Mouse (Mus musculus): ENCODE data around the gene Mfsd4a. TPM values are rescaled to one million over a fixed set of nuclear protein-coding genes. Genes with fewer than 3 reads are reported as not detected.

Mfsd4a gene
- total RNA-seq, 2 experiments from 2014 or later = 1.4 to 2.3 TPM

- intact Hi-C loops (cut with DNase I) = no loop called here
- DNase-seq = no peak
These were observed 40.8 kb downstream of the Mfsd4a start for GRCm38 (mm10) chr1:132026925-132027646.

DNA sequence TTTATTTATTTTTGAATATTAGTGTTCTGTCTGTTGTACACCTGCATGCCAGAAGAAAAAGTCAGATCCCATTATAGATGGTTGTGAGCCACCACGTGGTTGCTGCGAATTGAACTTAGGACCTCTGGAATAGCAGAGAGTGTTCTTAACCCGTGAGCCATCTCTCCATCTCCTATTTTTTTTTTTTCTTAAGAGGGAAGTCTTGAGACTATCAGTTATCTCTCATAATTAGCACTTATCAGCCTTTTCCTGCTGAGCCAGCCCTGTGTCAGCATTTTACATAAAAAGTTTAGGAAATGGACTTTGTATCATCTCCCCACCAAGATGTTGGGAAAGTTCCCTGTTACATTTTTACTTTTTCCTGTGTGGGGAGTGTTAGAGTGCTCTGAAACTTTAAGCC lies 45.8 kb downstream of the Mfsd4a start:
- intact Hi-C loops (cut with DNase I) = no loop called here

DNA sequence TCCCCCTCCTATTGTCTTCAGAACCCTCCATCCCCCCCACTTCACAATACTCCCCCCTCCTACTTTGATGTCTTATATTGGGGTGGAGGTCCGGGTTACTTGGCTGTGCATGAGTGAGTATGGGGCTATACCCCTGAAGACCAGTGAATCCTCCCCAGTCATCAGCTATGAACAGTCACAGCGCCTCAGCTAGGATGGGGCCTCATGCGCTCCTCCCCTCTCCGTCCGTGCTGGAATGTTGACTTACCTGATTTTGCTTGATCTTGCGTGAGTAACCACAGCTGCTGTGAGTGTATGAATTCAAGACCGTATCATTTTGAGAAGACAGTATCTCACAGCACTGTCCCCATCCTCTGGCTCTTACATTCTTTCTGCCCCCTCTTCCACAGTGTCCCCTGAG lies 48.0 kb downstream of the Mfsd4a start:
- DNase-seq = no peak
- intact Hi-C loops (cut with DNase I) = no loop called here

More for the DNA sequence above, 45.8 kb downstream of the Mfsd4a start:
- DNase-seq = no peak

DNA sequence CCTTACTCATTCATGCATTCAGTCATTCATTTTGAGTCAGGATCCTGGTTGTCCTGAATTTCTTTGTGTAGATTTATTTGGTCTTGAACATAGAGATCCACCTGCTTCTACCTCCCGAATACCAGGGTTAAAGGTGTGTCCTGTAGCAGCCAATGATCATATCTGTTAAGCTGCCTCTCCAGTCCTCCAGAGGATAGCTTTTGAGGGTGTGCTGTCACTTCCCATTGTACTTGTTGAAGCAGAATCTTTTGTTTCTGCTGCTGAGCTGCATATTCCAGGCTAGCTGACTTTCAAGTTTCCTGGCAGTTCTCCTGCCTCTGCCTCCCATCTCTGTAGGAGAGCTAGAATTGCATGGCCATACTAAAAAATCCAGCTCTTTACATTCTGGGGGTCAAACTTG lies 51.2 kb downstream of the Mfsd4a start:
- DNase-seq = no peak
- intact Hi-C loops (cut with DNase I) = no loop called here

DNA sequence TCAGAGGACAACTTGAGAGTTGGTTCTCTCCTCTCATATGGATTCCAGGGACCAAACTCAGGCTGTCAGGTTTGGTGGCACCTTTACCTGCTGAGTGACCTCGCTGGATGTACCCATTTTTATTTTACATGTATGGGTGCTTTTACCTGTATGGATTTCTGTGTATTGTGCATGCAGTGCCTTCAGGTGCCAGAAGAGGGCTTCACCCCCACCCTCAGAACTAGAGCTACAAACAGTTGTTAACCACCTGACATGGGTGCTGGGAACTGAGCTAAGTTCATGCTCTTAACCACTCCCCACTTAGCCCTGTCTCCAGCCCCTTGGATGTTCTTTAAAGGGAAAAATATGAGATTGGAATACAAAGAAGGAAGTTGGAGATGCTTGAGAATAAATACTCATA lies 53.1 kb downstream of the Mfsd4a start:
- intact Hi-C loops (cut with DNase I) = no loop called here
- DNase-seq = no peak

GRCm38 (mm10) chr1:132012861-132013260 lies 55.0 kb downstream of the Mfsd4a start:
- intact Hi-C loops (cut with DNase I) = no loop called here
- DNase-seq = no peak

DNA sequence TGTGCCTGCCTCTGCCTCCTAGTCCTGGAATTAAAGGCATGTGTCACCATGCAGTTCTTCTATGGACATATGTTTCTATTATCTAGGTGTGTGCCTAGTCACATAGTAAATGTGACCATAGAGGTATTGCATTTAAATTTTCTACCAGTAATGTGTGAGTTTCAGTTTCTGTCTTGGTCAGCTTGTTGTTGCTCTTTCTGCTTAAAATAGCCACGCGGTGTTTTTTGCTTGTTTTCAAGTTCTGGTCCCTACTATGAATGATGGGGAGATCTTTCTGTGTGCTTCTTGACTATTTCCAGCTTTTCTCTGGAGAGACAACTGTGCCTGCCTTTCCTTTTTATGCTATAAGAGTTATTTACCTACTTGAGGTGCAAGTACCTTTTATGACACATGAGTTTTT lies 56.1 kb downstream of the Mfsd4a start:
- no peak for DNase-seq
- intact Hi-C loops (cut with DNase I) = no loop called here

GRCm38 (mm10) chr1:132010632-132011501 lies 57.0 kb downstream of the Mfsd4a start:
- intact Hi-C loops (cut with DNase I) = no loop called here
- DNase-seq = no peak

GRCm38 (mm10) chr1:132008881-132009644 lies 58.8 kb downstream of the Mfsd4a start:
- no peak for DNase-seq
- intact Hi-C loops (cut with DNase I) = loop anchor here (10.0 kb wide), 1 partner anchor 306 kb away; the partner anchor contains the start of gene Nuak2

DNA sequence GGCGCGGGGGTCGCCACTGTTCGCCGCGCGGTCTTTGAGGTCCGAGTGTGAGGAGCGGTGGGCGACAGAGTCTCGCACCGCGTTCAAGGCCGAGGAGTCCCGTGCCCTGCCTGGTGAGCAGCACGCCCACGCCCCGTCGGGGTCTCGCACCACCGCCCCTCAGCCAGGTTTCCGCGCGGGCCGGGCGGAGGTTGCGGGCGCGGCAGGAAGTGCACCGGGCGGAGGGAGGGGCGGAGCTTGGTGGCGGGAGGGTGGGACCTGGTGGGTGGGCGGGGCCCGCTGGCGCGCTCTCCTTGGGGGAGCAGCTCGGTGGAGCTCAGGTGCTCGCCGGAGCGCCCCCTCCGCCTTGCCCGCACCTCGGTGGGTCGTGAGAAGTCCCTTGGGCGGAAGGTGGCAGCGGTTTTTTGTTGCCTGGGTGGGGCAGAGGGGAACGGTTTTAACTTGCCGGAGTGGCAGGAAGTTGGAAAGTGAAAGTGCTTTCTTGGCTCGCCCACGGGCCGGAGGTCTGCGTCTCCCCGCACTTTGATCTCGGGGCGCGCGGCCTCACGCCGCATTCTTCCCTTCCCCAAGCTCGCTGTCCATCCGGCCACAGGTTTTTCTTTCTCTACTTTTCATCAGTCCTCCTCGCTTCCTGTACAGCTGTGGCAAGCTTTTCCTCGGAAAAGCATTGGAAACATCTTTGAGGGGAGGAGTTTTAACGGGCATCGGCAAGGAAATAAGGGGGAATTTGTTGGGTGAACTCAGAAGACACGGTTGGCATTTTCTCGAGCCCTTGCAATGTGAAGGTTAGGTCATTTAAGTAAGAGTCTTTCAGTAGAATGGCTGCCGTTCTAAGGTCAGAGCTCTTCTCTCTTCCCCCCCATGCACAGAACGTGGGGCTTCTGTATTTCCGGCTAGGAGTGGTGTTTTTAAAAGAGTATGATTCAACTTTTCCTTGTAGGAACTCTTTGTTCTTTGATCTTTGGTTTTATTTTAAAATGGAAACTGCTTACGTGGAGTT lies 59.7 kb downstream of the Mfsd4a start:
- DNase-seq = peak; percentile 89 to 94

GRCm38 (mm10) chr1:132007282-132007815 lies 60.5 kb downstream of the Mfsd4a start, which contains the start of gene Elk4:
TSS of gene Elk4 (plus strand) at chr1:132007607.
- peak; percentile 94 to 95 for DNase-seq
- intact Hi-C loops (cut with DNase I) = loop anchor here (1.0 to 10.0 kb wide), 2 partner anchors 33 to 307 kb away; partner anchors contain the start of gene Nuak2

More for the DNA sequence above, 59.7 kb downstream of the Mfsd4a start:
- intact Hi-C loops (cut with DNase I) = loop anchor here (1.0 to 10.0 kb wide), 2 partner anchors 32 to 307 kb away; partner anchors contain the start of gene Nuak2

- no peak for DNase-seq
- intact Hi-C loops (cut with DNase I) = loop anchor here (1.0 to 10.0 kb wide), 2 partner anchors 34 to 308 kb away; partner anchors contain the start of gene Nuak2
These were observed 61.1 kb downstream of the Mfsd4a start for GRCm38 (mm10) chr1:132006721-132007120.

GRCm38 (mm10) chr1:132006046-132006445 lies 61.8 kb downstream of the Mfsd4a start:
- intact Hi-C loops (cut with DNase I) = loop anchor here (10.0 kb wide), 1 partner anchor 309 kb away; the partner anchor contains the start of gene Nuak2
- DNase-seq = no peak

- intact Hi-C loops (cut with DNase I) = loop anchor here (10.0 kb wide), 1 partner anchor 309 kb away; the partner anchor contains the start of gene Nuak2
- no peak for DNase-seq
These were observed 62.4 kb downstream of the Mfsd4a start for GRCm38 (mm10) chr1:132005466-132005865.

DNA sequence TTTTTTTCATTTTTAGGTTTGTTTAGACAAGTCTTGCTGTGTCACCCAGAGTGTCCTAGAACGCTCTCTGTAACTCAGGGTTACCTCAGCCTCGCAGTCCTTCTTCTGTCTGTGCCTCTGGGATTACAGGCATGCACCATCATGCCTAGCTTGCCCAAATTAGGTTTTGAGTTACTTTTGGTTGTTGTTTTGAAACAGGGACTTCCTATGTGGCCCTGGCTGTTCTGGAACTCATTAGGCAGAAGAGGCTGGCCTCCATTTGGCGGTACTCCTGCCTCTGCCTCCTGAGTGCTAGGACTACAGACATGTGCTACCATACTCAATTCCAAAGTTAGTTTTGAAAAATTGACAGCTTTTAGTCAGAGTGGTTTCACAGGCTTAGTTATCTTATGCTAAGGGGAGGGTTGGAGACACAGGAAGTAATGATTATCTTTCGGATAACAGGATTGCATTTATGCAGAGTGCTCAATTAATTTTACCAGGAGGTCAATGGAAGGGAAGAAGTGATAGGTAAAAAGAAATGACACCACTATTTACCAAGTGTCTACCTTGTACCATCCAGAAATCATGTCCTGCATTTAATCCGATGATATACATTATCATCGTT lies 63.2 kb downstream of the Mfsd4a start:
- intact Hi-C loops (cut with DNase I) = loop anchor here (10.0 kb wide), 1 partner anchor 310 kb away; the partner anchor contains the start of gene Nuak2

GRCm38 (mm10) chr1:132003817-132004216 lies 64.0 kb downstream of the Mfsd4a start:
- intact Hi-C loops (cut with DNase I) = loop anchor here (10.0 kb wide), 1 partner anchor 311 kb away; the partner anchor contains the start of gene Nuak2
- DNase-seq = no peak

More for the DNA sequence above, 63.2 kb downstream of the Mfsd4a start:
- DNase-seq = no peak

DNA sequence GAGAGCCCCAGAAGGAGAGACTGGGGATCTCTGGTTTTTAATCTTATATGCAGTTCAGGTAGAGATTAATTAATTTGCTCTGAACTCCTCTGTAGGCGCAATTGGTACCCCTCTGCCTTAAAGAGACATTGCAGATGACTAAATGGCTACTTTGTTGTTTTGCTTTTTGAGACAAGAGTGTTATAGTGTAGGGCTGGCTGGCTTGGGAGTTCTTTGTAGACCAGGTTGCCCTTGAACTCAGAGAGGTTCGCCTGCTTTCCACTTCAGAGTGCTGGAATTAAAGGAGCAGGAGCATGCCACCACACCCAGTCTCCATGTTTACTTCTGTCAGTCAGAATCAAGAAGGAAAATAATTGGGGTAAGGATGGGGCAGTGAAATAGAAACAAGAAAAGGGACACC lies 64.8 kb downstream of the Mfsd4a start:
- intact Hi-C loops (cut with DNase I) = loop anchor here (10.0 kb wide), 1 partner anchor 312 kb away; the partner anchor contains the start of gene Nuak2
- DNase-seq = no peak

DNA sequence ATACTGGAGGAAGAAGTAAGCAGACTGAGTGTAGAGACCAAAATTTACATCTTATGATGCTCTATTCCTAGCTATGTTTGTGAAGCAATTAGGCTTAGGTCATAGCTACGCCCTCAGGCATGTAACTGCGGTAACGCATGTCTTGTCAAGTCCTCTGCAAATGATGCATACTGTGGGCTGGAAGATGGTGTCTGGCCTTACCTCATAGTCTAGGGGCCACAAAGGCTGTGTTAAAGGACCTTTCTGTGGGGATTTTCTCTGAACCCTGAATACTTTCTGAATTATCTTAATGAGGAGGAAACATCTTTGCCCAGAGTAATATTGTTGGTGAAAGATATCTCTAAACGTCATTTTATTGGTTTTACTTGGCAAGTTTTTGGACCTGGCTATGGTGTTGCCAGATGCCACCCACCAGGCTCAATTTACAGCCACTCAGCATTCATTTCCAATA lies 66.0 kb downstream of the Mfsd4a start:
- intact Hi-C loops (cut with DNase I) = loop anchor here (10.0 kb wide), 1 partner anchor 313 kb away; the partner anchor contains the start of gene Nuak2
- DNase-seq = no peak

Data from heart, postnatal 36 days (tissue).